Mouse (Mus musculus): ENCODE data around the gene Tlr2.

- no peak for TF ChIP-seq POLR2A (IDR thresholded peaks at IDR 0.05; ENCODE audit: control insufficient read depth in 1 of 2, insufficient read depth in 1 of 2, low read depth in 1 of 2, low read length in 2 of 2, poor library complexity in 1 of 2)
- no peak for TF ChIP-seq ETS1 (IDR thresholded peaks at IDR 0.05; ENCODE audit: low read depth, low read length)
- no peak for TF ChIP-seq CTCF (IDR thresholded peaks at IDR 0.05 in 2 of 3, conservative IDR thresholded peaks at IDR 0.05 in 1 of 3; ENCODE audit: control insufficient read depth in 1 of 3, insufficient read depth in 1 of 3, low read depth in 2 of 3, low read length in 3 of 3, poor library complexity in 1 of 3, severe bottlenecking in 1 of 3)
- TF ChIP-seq GATA1 (IDR thresholded peaks at IDR 0.05; ENCODE audit: low read depth, low read length) = no peak
- no peak for TF ChIP-seq TCF12 (IDR thresholded peaks at IDR 0.05; ENCODE audit: low read depth, low read length)
- TF ChIP-seq USF2 (IDR thresholded peaks at IDR 0.05; ENCODE audit: borderline replicate concordance in 1 of 2, insufficient read depth in 1 of 2, low read depth in 1 of 2, low read length in 2 of 2) = no peak
Observed at GRCm38 (mm10) chr3:83857621-83858020, 16.1 kb upstream of the Tlr2 start.

Measured in MEL (cell line).